Mouse (Mus musculus): Measurements from ENCODE around the gene Gbp9.
A peak's percentile ranks its signal among the peaks of the same experiment; 100 is the strongest.
"Not testable (repeated sequence)": the region's sequence is repeated elsewhere in the genome, so short reads cannot be mapped to it uniquely, and the experiment has no call there.

Gene Gbp9

GRCm38 (mm10) chr5:105139409-105140088 lies at the start of gene Gbp9, which contains the start of the genes Gbp8 and Gbp4:
Gene Gbp9, minus strand, starts transcription at chr5:105139539.
Gene Gbp8, minus strand, starts transcription at chr5:105139540.
Gene Gbp4, minus strand, starts transcription at chr5:105139586.
- DNase-seq (ENCODE audit: low read depth) = not testable (repeated sequence)

DNA sequence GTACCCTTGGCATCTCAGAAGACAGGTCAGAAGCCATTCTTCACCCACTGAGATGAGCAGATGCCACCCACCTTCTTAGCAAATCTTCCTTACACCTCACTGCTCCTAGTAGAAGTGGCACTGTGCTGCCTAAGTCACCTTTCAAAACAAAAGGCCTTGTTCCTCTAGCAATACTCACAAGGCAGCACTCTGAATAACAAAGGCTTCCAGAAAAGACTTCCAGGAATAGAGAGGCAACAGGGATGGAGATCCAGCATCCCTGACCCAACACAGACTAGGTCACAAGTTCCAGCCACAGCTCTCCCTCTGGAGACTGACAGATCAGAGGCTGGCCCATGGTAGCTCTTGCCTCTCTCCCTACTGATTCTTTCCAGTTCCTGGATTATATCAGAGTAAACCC lies 42.1 kb upstream of the Gbp9 start:
- no peak for DNase-seq (ENCODE audit: low read depth)

- DNase-seq (ENCODE audit: low read depth) = no peak
These were observed 17.2 kb upstream of the Gbp9 start for GRCm38 (mm10) chr5:105156582-105156981.

DNA sequence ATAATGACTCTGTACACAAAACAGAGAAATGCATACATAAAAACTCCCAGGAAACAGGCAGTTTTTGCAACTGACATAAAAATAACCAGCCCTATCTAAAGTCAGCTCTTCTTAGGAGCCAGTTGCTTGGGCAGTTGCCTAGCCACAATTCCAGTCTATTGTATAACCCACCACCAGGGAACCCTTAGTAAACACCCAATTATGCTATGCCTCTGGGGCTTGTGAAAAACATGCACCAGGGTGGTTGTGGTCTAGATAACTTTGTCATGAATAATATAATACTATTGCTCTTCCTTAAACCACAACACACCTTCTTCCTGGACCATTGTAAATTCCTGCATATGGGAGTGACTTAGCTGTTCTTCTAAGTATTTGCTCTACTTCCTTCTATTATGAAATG lies 14.7 kb upstream of the Gbp9 start:
- DNase-seq (ENCODE audit: low read depth) = no peak

DNA sequence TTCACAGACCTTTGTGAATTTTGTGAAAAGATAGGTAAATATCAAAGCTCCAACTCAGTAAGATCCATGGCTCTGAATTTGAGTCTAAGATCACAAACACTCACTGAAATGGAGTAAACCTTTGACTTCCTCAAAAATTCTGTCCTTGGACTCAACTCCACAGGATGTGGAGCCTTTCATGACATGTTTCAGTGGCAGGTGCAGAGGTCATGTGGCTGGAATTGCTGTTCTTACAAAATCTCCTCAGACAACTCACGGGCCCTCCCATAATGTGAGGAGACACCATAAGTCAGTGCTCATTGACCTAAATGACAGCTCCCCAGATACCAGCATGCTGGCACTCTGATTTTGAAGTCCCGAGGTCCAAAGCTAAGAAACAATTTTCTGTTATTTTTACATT lies 8.7 kb upstream of the Gbp9 start:
- not testable (repeated sequence) for DNase-seq (ENCODE audit: low read depth)

GRCm38 (mm10) chr5:105146447-105146846 lies 7.1 kb upstream of the Gbp9 start:
- DNase-seq (ENCODE audit: low read depth) = no peak

DNA sequence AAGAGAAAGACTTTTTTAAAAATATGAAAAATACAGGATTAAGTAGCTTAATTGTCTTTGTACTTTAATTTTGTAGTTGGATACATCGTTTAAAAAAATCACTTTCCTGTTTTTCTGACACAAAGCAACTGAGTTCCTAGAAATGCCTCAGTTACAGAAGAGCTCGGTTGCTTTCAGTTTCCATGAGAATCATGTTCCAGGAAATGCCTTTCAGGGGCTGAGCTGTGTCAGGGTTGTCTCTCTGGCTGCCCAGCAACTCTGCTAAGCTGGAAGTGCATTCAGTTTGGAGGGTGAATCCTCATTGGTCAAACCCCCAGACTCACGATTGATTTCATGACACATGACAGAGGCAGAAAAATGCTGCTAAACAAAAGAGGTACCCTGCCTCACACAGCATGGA lies 6.4 kb upstream of the Gbp9 start:
- DNase-seq (ENCODE audit: low read depth) = not testable (repeated sequence)

GRCm38 (mm10) chr5:105140089-105140810 lies 911 bp upstream of the Gbp9 start:
- DNase-seq (ENCODE audit: low read depth) = not testable (repeated sequence)

DNA sequence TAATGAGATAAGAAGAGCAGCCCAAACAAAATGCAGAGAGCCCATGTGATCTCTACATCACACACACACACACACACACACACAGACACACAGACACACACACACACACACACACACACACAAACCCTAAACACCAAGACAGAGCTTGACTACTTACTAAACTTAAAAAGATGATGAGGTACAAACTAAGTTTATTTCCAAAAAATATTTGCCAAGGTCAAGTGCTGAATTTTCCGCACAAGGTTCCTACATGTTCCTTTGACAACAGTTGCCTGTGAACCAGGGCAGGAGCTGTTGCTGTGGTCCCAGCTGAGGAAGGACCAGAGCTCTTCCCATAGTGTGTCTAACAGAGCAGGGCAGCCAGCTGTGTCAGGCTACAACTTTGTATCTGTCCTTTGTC lies 433 bp downstream of the Gbp9 start:
- no peak for DNase-seq (ENCODE audit: low read depth)

GRCm38 (mm10) chr5:105136706-105137304 lies 2.5 kb downstream of the Gbp9 start:
- DNase-seq (ENCODE audit: low read depth) = not testable (repeated sequence)

DNA sequence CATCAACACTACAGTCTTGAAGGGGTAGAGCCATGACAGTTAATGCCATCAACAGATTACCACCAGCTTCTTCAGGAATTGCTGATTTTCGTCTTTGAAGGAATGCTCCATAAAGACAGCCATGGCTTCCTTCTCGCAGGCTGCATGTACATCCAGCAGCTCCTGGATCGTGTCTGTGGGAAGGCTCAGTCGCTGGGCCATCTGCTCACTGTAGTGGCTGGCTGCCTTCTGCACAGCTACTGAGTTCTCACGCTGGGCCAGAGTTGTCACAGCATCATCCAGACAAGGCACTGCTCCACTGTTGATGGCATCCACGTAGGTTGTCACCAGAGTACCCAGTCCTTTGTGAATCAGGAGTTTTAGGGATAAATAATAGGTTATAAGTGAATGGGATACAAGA lies 17.6 kb downstream of the Gbp9 start:
- DNase-seq (ENCODE audit: low read depth) = not testable (repeated sequence)

DNA sequence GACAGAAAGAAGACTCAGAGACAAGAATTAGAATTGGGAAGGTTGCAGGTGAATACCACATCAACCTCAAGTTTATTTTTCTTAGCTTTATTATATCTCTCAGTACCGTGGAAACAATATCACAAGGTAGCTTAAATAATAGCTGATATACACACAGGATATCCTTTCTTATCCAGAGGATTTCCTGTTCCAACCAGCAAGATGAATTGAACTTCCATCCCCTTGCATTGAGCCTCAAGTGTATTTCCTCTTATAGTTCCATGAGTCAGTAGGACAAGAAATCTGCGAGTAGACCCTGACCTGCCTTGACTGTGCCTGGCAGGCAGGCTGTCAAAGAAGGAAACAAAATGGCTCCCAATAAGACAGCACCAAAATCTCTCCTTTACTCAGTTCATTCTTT lies 23.6 kb downstream of the Gbp9 start:
- DNase-seq (ENCODE audit: low read depth) = no peak

DNA sequence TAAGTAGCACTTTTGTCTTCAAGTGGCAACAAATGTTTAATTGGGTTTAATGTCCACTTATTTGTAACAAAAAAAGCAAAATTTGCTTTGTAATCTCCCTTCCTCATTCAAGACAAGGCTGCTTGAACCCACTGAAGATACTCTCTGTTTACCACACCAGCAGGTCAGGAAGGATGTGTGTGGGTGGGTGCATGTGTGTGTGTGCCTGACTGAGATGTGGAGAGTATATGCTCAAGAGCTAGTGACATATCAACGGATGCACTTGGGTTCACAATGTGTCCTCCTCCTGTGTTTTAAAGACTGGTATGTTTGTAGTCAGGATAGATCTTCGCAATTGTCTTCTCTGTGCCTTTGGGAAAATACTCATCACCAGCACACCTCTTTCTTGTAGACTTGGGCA lies 24.6 kb downstream of the Gbp9 start:
- no peak for DNase-seq (ENCODE audit: low read depth)

- DNase-seq (ENCODE audit: low read depth) = no peak
These were observed 25.7 kb downstream of the Gbp9 start for GRCm38 (mm10) chr5:105113656-105114055.

GRCm38 (mm10) chr5:105110271-105110852 lies 29.0 kb downstream of the Gbp9 start:
- peak; percentile 4 for DNase-seq (ENCODE audit: low read depth)

DNA sequence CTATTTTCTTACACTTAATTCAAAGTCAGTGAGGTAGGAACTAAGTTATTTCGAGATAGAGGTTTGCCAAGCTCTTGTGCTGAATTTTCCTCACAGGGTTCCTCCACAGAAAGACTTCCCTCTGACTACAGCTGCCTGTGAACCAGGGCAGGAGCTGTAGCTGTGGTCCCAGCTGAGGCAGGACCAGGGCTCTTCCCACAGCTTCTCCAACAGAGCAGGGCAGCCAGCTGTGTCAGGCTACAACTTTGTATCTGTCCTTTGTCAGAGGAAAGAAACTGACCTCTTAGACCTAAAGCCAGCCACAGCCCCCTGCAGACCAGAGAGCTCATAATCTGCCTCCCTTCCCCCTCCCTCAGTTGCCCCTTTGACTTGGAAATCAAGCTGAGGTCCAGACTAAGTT lies 29.6 kb downstream of the Gbp9 start:
- not testable (repeated sequence) for DNase-seq (ENCODE audit: low read depth)

- DNase-seq (ENCODE audit: low read depth) = not testable (repeated sequence)
These were observed 33.6 kb downstream of the Gbp9 start for GRCm38 (mm10) chr5:105105689-105106088.

- no peak for DNase-seq (ENCODE audit: low read depth)
These were observed 57.4 kb downstream of the Gbp9 start for GRCm38 (mm10) chr5:105081900-105082299.

GRCm38 (mm10) chr5:105068356-105068755 lies 71.0 kb downstream of the Gbp9 start:
- not testable (repeated sequence) for DNase-seq (ENCODE audit: low read depth)

DNA sequence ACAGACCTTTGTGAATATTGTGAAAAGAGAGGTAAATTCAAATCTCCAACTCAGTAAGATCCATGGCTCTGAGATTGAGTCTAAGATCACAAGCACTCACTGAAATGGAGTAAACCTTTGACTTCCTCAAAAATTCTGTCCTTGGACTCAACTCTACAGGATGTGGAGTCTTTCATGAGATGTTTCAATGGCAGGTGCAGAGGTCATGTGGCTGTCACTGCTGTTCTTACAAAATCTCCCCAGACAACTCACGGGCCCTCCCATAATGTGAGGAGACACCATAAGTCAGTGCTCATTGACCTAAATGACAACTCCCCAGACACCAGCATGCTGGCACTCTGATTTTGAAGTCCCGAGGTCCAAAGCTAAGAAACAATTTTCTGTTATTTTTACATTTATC lies 74.9 kb downstream of the Gbp9 start:
- not testable (repeated sequence) for DNase-seq (ENCODE audit: low read depth)

- no peak for DNase-seq (ENCODE audit: low read depth)
These were observed 76.0 kb downstream of the Gbp9 start for GRCm38 (mm10) chr5:105063321-105063720.

GRCm38 (mm10) chr5:105062403-105062802 lies 76.9 kb downstream of the Gbp9 start:
- not testable (repeated sequence) for DNase-seq (ENCODE audit: low read depth)

GRCm38 (mm10) chr5:105060224-105060623 lies 79.1 kb downstream of the Gbp9 start:
- no peak for DNase-seq (ENCODE audit: low read depth)
